Mouse (Mus musculus) MEL (cell line): ENCODE data around the gene Srgn. TPM values are rescaled to one million over a fixed set of nuclear protein-coding genes. Genes with fewer than 3 reads are reported as not detected.
A peak's percentile ranks its signal among the peaks of the same experiment; 100 is the strongest.

ENCODE experiments used
- DNase-seq: peaks from one replicate; pipeline ENCODE4 v3.0.0; 2011; ENCODE audit warnings: low read depth, low spot score
- H3K27ac ChIP-seq: 2 replicates; pipeline ENCODE4 v1.5.1; 2012; ENCODE audit warnings: low read depth, mild to moderate bottlenecking, control low read depth, low read length, moderate library complexity; ENCODE audit not compliant: control insufficient read depth
- H3K27me3 ChIP-seq, 2 experiments: fragments of 150-350 bp in 1 of 2; sonication (generic) in 1 of 2; 2 replicates each; pipeline ENCODE4 v1.6.1; 2012; ENCODE audit warnings: low read length in 2 of 2, mild to moderate bottlenecking in 2 of 2, improper control_type of control experiment in 1 of 2, moderate library complexity in 1 of 2; ENCODE audit not compliant: insufficient read depth in 2 of 2, control insufficient read depth in 1 of 2
- H3K36me3 ChIP-seq, 2 experiments: 2 replicates each; pipeline ENCODE4 v1.6.1; 2012 to 2014; ENCODE audit warnings: low read length in 2 of 2, improper control_type of control experiment in 1 of 2, inconsistent platforms in 1 of 2, mild to moderate bottlenecking in 1 of 2; ENCODE audit not compliant: insufficient read depth in 2 of 2, control insufficient read depth in 1 of 2
- H3K4me1 ChIP-seq, 2 experiments: fragments of 150-350 bp in 1 of 2; sonication (generic) in 1 of 2; 2 replicates each; pipeline ENCODE4 v1.6.1; 2012; ENCODE audit warnings: low read length in 2 of 2, improper control_type of control experiment in 1 of 2, mild to moderate bottlenecking in 1 of 2; ENCODE audit not compliant: insufficient read depth in 2 of 2, control insufficient read depth in 1 of 2
- H3K4me3 ChIP-seq, 2 experiments: fragments of 150-350 bp in 1 of 2; sonication (generic) in 1 of 2; 2 replicates each; pipeline ENCODE4 v1.5.1; 2012; ENCODE audit warnings: low read depth in 2 of 2, low read length in 2 of 2, mild to moderate bottlenecking in 2 of 2, moderate library complexity in 2 of 2, control low read depth in 1 of 2, improper control_type of control experiment in 1 of 2; ENCODE audit not compliant: control insufficient read depth in 1 of 2, insufficient read depth in 1 of 2
- H3K79me2 ChIP-seq: 2 replicates; pipeline ENCODE4 v1.6.1; 2012; ENCODE audit warnings: mild to moderate bottlenecking, low read length, moderate library complexity; ENCODE audit not compliant: control insufficient read depth, poor library complexity, insufficient read depth
- H3K9ac ChIP-seq: 2 replicates; pipeline ENCODE4 v1.6.1; 2012; ENCODE audit warnings: low read depth, mild to moderate bottlenecking, control low read depth, low read length, moderate library complexity; ENCODE audit not compliant: control insufficient read depth, poor library complexity, severe bottlenecking
- H3K9me3 ChIP-seq: fragments of 150-350 bp; sonication (generic); replicated peaks from 2 replicates; pipeline ENCODE4 v1.6.1; 2012; ENCODE audit warnings: mild to moderate bottlenecking, low read length, improper control_type of control experiment, moderate library complexity; ENCODE audit not compliant: insufficient read depth
- CHD1 ChIP-seq: IDR thresholded peaks from 2 replicates; pipeline ENCODE4 v1.6.1; 2012; ENCODE audit warnings: low read depth, mild to moderate bottlenecking, inconsistent platforms, low read length, improper control_type of control experiment
- CHD2 ChIP-seq: IDR thresholded peaks from 2 replicates; pipeline ENCODE4 v1.6.1; 2011; ENCODE audit warnings: low read length, improper control_type of control experiment
- CTCF ChIP-seq, 3 experiments: IDR thresholded peaks in 2 of 3; conservative IDR thresholded peaks in 1 of 3; 2 replicates each; pipeline ENCODE4 v1.5.1; 2011 to 2012; ENCODE audit warnings: low read length in 3 of 3, low read depth in 2 of 3, mild to moderate bottlenecking in 2 of 3, improper control_type of control experiment in 1 of 3, inconsistent platforms in 1 of 3, mixed read lengths in 1 of 3, moderate library complexity in 1 of 3; ENCODE audit not compliant: control insufficient read depth in 1 of 3, insufficient read depth in 1 of 3, poor library complexity in 1 of 3, severe bottlenecking in 1 of 3
- E2F4 ChIP-seq: IDR thresholded peaks from 2 replicates; pipeline ENCODE4 v1.6.1; 2011; ENCODE audit warnings: low read depth, low read length, improper control_type of control experiment, borderline replicate concordance
- EP300 ChIP-seq, 2 experiments: IDR thresholded peaks; 2 replicates each; pipeline ENCODE4 v1.6.1; 2011; ENCODE audit warnings: improper control_type of control experiment in 2 of 2, low read length in 2 of 2, low read depth in 1 of 2, mild to moderate bottlenecking in 1 of 2
- ETS1 ChIP-seq: IDR thresholded peaks from 2 replicates; pipeline ENCODE4 v1.6.1; 2012; ENCODE audit warnings: low read depth, mild to moderate bottlenecking, inconsistent platforms, low read length, improper control_type of control experiment, moderate library complexity
- GABPA ChIP-seq: IDR thresholded peaks from 2 replicates; pipeline ENCODE4 v1.6.1; 2012; ENCODE audit warnings: low read depth, mild to moderate bottlenecking, inconsistent platforms, low read length, improper control_type of control experiment, moderate library complexity
- HCFC1 ChIP-seq: IDR thresholded peaks from 2 replicates; pipeline ENCODE4 v1.6.1; 2012; ENCODE audit warnings: low read depth, mild to moderate bottlenecking, inconsistent platforms, low read length, improper control_type of control experiment, moderate library complexity
- JUND ChIP-seq: IDR thresholded peaks from 2 replicates; pipeline ENCODE4 v1.6.1; 2011; ENCODE audit warnings: low read depth, mild to moderate bottlenecking, improper control_type of control experiment, low read length
- KAT2A ChIP-seq: conservative IDR thresholded peaks from 2 replicates; pipeline ENCODE4 v1.6.1; 2012; ENCODE audit warnings: low read depth, low read length, improper control_type of control experiment, inconsistent platforms
- MAFK ChIP-seq: IDR thresholded peaks from 2 replicates; pipeline ENCODE4 v1.6.1; 2011; ENCODE audit warnings: low read depth, mild to moderate bottlenecking, low read length, improper control_type of control experiment, borderline replicate concordance
- MAX ChIP-seq: IDR thresholded peaks from 2 replicates; pipeline ENCODE4 v1.6.1; 2011; ENCODE audit warnings: low read length, improper control_type of control experiment
- MAZ ChIP-seq: IDR thresholded peaks from 2 replicates; pipeline ENCODE4 v1.6.1; 2012; ENCODE audit warnings: low read depth, mild to moderate bottlenecking, inconsistent platforms, low read length, improper control_type of control experiment
- MEF2A ChIP-seq: IDR thresholded peaks from 2 replicates; pipeline ENCODE4 v1.6.1; 2014; ENCODE audit warnings: low read depth, mild to moderate bottlenecking, inconsistent platforms, low read length, improper control_type of control experiment; ENCODE audit not compliant: poor library complexity, insufficient replicate concordance, severe bottlenecking; ENCODE audit errors: extremely low read depth
- MXI1 ChIP-seq: IDR thresholded peaks from 2 replicates; pipeline ENCODE4 v1.6.1; 2011; ENCODE audit warnings: mild to moderate bottlenecking, low read depth, low read length, improper control_type of control experiment
- MYB ChIP-seq: IDR thresholded peaks from 2 replicates; pipeline ENCODE4 v1.6.1; 2011; ENCODE audit warnings: mild to moderate bottlenecking, low read depth, low read length, improper control_type of control experiment
- MYC ChIP-seq: IDR thresholded peaks from 2 replicates; pipeline ENCODE4 v1.6.1; 2011; ENCODE audit warnings: low read depth, mild to moderate bottlenecking, low read length, improper control_type of control experiment, moderate library complexity
- NELFE ChIP-seq: IDR thresholded peaks from 2 replicates; pipeline ENCODE4 v1.6.1; 2011; ENCODE audit warnings: low read depth, low read length, improper control_type of control experiment
- NRF1 ChIP-seq: IDR thresholded peaks from 2 replicates; pipeline ENCODE4 v1.6.1; 2014; ENCODE audit warnings: low read depth, mild to moderate bottlenecking, inconsistent platforms, low read length, improper control_type of control experiment, moderate library complexity; ENCODE audit not compliant: poor library complexity, insufficient read depth, severe bottlenecking
- POLR2A ChIP-seq, 2 experiments: IDR thresholded peaks; 2 replicates each; pipeline ENCODE4 v1.6.1; 2011 to 2012; ENCODE audit warnings: low read length in 2 of 2, mild to moderate bottlenecking in 2 of 2, control low read depth in 1 of 2, improper control_type of control experiment in 1 of 2, low read depth in 1 of 2, moderate library complexity in 1 of 2; ENCODE audit not compliant: control insufficient read depth in 1 of 2, insufficient read depth in 1 of 2, poor library complexity in 1 of 2
- SIN3A ChIP-seq: IDR thresholded peaks from 2 replicates; pipeline ENCODE4 v1.6.1; 2012; ENCODE audit warnings: low read length, improper control_type of control experiment, inconsistent platforms
- SMC3 ChIP-seq: IDR thresholded peaks from 2 replicates; pipeline ENCODE4 v1.6.1; 2011; ENCODE audit warnings: low read depth, low read length, improper control_type of control experiment
- TAL1 ChIP-seq: IDR thresholded peaks from 2 replicates; pipeline ENCODE4 v1.6.1; 2012; ENCODE audit warnings: mild to moderate bottlenecking, inconsistent platforms, low read length, moderate library complexity, mixed read lengths
- TCF12 ChIP-seq: IDR thresholded peaks from 2 replicates; pipeline ENCODE4 v1.6.1; 2014; ENCODE audit warnings: low read depth, mild to moderate bottlenecking, inconsistent platforms, low read length, improper control_type of control experiment, moderate library complexity
- UBTF ChIP-seq: IDR thresholded peaks from 2 replicates; pipeline ENCODE4 v1.6.1; 2012; ENCODE audit warnings: low read depth, mild to moderate bottlenecking, inconsistent platforms, low read length, improper control_type of control experiment, moderate library complexity, borderline replicate concordance; ENCODE audit not compliant: insufficient read depth
- USF1 ChIP-seq: IDR thresholded peaks from 2 replicates; pipeline ENCODE4 v1.6.1; 2014; ENCODE audit warnings: low read depth, mild to moderate bottlenecking, inconsistent platforms, low read length, improper control_type of control experiment, moderate library complexity
- ZC3H11A ChIP-seq: IDR thresholded peaks from 2 replicates; pipeline ENCODE4 v1.6.1; 2012; ENCODE audit warnings: low read depth, mild to moderate bottlenecking, inconsistent platforms, low read length, improper control_type of control experiment
- ZKSCAN1 ChIP-seq: IDR thresholded peaks from 2 replicates; pipeline ENCODE4 v1.6.1; 2012; ENCODE audit warnings: low read depth, mild to moderate bottlenecking, inconsistent platforms, low read length, improper control_type of control experiment, moderate library complexity
- polyA plus RNA-seq, 2 experiments: library from polyadenylated mRNA; stranded (reverse) in 1 of 2; unstranded in 1 of 2; fragments of >175 nt in 1 of 2; fragments of >200 nt in 1 of 2; gene quantifications; 2 replicates each; pipeline versions ENCODE4 v1.2.1 to v1.2.4; 2012; ENCODE audit warnings: low replicate concordance in 2 of 2, low read depth in 1 of 2; ENCODE audit not compliant: insufficient read length in 2 of 2, insufficient read depth in 1 of 2, missing spikeins in 1 of 2
- total RNA-seq: library from RNA; depleted of rRNA; stranded (reverse); fragments of 300-350 nt; gene quantifications from 2 replicates; pipeline ENCODE4 v1.2.3, GENCODE M21; 2012

Srgn gene
- total and polyA plus RNA-seq, 3 experiments, result 164 to 217 TPM; not detected in 1

DNA sequence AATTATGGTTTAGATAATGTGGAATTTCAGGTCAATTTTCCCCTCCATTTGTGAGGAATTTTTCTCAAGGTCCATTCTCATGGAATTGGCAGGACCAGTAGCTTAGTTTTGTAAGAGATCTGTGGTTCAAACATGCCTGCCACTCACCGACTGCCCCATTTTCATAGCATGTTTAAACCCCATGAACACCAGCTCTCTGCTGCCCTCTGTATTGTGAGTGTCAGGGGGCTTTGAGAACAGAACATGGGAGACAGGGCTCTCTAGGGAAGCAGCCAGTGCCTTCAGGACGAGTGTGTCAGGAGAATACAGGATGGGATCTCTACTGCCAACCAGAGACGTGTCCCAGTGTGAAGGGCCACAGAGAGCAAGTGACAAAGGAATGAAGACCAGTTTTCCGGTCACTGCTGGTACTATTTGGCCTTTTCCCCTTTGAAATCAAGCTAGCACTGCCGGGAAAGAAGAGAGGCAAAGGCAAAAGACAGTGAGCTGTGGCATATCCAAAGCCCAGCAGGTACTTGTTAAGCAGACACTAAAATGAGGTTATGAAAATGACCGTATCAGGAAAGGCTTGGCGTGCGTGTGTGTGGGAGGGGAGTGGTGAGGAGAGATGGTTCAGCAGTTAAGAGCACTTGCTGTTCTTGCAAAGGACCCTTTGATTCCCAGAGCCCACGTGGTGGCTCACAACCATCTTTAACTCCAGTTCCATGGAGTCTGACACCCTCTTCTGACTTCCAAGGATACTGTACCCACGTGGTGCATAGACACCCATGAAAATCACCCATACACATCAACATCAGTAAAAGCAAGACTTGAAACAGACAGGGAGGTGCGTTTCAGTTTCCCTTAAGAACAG, 28.7 kb upstream of the Srgn start:
- H3K4me3 ChIP-seq, result peak overlapping the region; percentile 5 to 10; a peak in 1 of 4 replicates
- peak; percentile 68 for DNase-seq

DNA sequence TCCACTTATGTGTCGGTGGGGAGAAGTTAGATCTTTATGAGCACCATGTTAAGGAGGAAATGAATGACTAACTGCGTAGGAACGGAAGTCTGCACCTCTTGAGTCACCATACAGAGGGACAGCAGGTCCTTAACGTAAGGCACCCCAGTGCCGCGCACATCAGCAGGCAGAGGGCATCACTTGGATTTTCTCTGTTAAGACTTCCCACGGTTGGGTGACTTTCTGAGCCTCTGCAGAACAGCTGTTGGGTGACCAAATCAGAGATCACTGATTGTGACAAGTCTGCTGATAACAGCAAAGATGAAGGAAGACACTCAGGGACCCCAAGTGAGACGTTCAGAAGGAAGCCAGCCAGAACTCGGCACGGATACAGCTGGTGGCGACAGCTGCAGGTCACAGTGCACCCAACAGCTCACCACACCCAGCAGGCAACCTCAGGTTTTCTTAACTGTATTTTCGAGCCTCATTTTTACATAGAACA, 26.4 kb upstream of the Srgn start:
- Histone ChIP-seq H3K9me3 (no peaks in the 10 kb centered on the region), H3K27ac (peak overlapping the region; percentile 84), H3K4me1 (peaks cover 19 to 31% of the 10 kb centered on the region in 2 experiments), H3K4me3 (peak overlapping the region; percentile 50 to 51), H3K27me3 (no peaks in the 10 kb centered on the region), H3K79me2 (no peaks in the 10 kb centered on the region), H3K36me3 (peaks cover 0 to 25% of the 10 kb centered on the region in 2 experiments; a peak in 2 of 4 replicates), H3K9ac (peak overlapping the region; percentile 52)
- DNase-seq, result peak; percentile 91
- TF ChIP-seq MXI1 (no peak; the same call in 1 of the 2 replicates), MAFK (peak; percentile 51; the same call in 1 of the 2 replicates), NRF1 (0 out of 2 replicates have a peak, but pooled peaks have one; percentile 16), HCFC1 (peak; percentile 55; the same call in 1 of the 2 replicates), MEF2A (no peak), POLR2A (IDR thresholded peaks at IDR 0.05; ENCODE audit: control insufficient read depth in 1 of 2, insufficient read depth in 1 of 2, low read depth in 1 of 2, low read length in 2 of 2, poor library complexity in 1 of 2) (peak in 1 of 2 experiments; percentile 48; a peak in 1 of 4 replicates), CHD1 (peak; percentile 60; the same call in 1 of the 2 replicates), GABPA (no peak), ETS1 (peak; percentile 96), UBTF (no peak), MYB (0 out of 2 replicates have a peak, but pooled peaks have one; percentile 30), ZKSCAN1 (no peak), MAZ (no peak), USF1 (no peak), NELFE (peak; percentile 37; the same call in 1 of the 2 replicates), TAL1 (no peak), KAT2A (no peak), EP300 (IDR thresholded peaks at IDR 0.05; ENCODE audit: low read depth in 1 of 2, low read length in 2 of 2) (peak; percentile 43 to 60; a peak in 3 of 4 replicates), MYC (peak; percentile 30; the same call in 1 of the 2 replicates), CHD2 (no peak), JUND (no peak; the same call in 1 of the 2 replicates), SIN3A (peak; percentile 65; the same call in 1 of the 2 replicates)

More for the DNA sequence above, 28.7 kb upstream of the Srgn start:
- no peaks in the 10 kb centered on the region for H3K27me3 ChIP-seq
- no peaks in the 10 kb centered on the region for H3K9me3 ChIP-seq
- peak overlapping the region; percentile 89 for H3K27ac ChIP-seq
- no peaks in the 10 kb centered on the region for H3K79me2 ChIP-seq
- H3K36me3 ChIP-seq, result peaks cover 0 to 25% of the 10 kb centered on the region in 2 experiments; a peak in 2 of 4 replicates
- peaks cover 16 to 27% of the 10 kb centered on the region in 2 experiments for H3K4me1 ChIP-seq
- TF ChIP-seq MAFK (no peak), TCF12 (peak; percentile 4; the same call in 1 of the 2 replicates), MYC (peak; percentile 88), CTCF (IDR thresholded peaks at IDR 0.05 in 2 of 3, conservative IDR thresholded peaks at IDR 0.05 in 1 of 3; ENCODE audit: control insufficient read depth in 1 of 3, insufficient read depth in 1 of 3, low read depth in 2 of 3, low read length in 3 of 3, poor library complexity in 1 of 3, severe bottlenecking in 1 of 3) (peak; percentile 14 to 46 (median 24); a peak in 3 of 6 replicates), MAZ (0 out of 2 replicates have a peak, but pooled peaks have one; percentile 52), MAX (peak; percentile 74), SIN3A (peak; percentile 2; the same call in 1 of the 2 replicates), E2F4 (no peak), ZC3H11A (no peak), SMC3 (peak; percentile 30; the same call in 1 of the 2 replicates), NELFE (peak; percentile 41), EP300 (IDR thresholded peaks at IDR 0.05; ENCODE audit: low read depth in 1 of 2, low read length in 2 of 2) (peak; percentile 9 to 36; a peak in 2 of 4 replicates), USF1 (peak; percentile 54)
- H3K9ac ChIP-seq, result peak overlapping the region; percentile 60
